Mouse (Mus musculus) heart, adult 2 months (tissue): ENCODE data around the gene Tmem94. TPM values are rescaled to one million over a fixed set of nuclear protein-coding genes. Genes with fewer than 3 reads are reported as not detected.

Experiments
- DNase-seq, 2 experiments: peaks; one replicate each; pipeline ENCODE4 v3.0.0; 2021
- H3K27ac ChIP-seq: fragments of 200-600 bp; 2 replicates; pipeline ENCODE4 v1.8.1; 2022
- H3K27me3 ChIP-seq: fragments of 200-500 bp; 2 replicates; pipeline ENCODE4 v1.6.1; 2012; ENCODE audit warnings: mild to moderate bottlenecking, low read length, inconsistent platforms, mixed read lengths; ENCODE audit not compliant: control insufficient read depth, insufficient read depth
- H3K36me3 ChIP-seq: fragments of 200-500 bp; 2 replicates; pipeline ENCODE4 v1.6.1; 2012; ENCODE audit warnings: low read length, inconsistent platforms; ENCODE audit not compliant: control insufficient read depth, insufficient read depth
- H3K4me1 ChIP-seq: fragments of 200-500 bp; 2 replicates; pipeline ENCODE4 v1.6.1; 2011; ENCODE audit warnings: low read length; ENCODE audit not compliant: control insufficient read depth, insufficient read depth
- H3K4me3 ChIP-seq: fragments of 200-600 bp; 2 replicates; pipeline ENCODE4 v1.8.1; 2022
- H3K79me2 ChIP-seq: fragments of 200-500 bp; replicated peaks from 2 replicates; pipeline ENCODE4 v1.6.1; 2012; ENCODE audit warnings: mild to moderate bottlenecking, inconsistent platforms, low read length, moderate library complexity, mixed read lengths; ENCODE audit not compliant: control insufficient read depth, insufficient read depth
- H3K9ac ChIP-seq: fragments of 200-500 bp; 2 replicates; pipeline ENCODE4 v1.6.1; 2012; ENCODE audit warnings: low read depth, mild to moderate bottlenecking, control low read depth, inconsistent platforms, low read length, mixed read lengths
- CTCF ChIP-seq: fragments of 200-600 bp; IDR thresholded peaks from 2 replicates; pipeline ENCODE4 v1.8.1; 2022; ENCODE audit warnings: antibody characterized with exemption, mild to moderate bottlenecking, moderate library complexity
- EP300 ChIP-seq: fragments of 200-500 bp; IDR thresholded peaks from 2 replicates; pipeline ENCODE4 v1.6.1; 2011; ENCODE audit warnings: low read depth, low read length, control low read depth; ENCODE audit not compliant: insufficient read depth
- POLR2A ChIP-seq: fragments of 200-500 bp; IDR thresholded peaks from 2 replicates; pipeline ENCODE4 v1.6.1; 2011; ENCODE audit warnings: mild to moderate bottlenecking, low read depth, low read length, control low read depth; ENCODE audit not compliant: insufficient read depth
- WGBS: fragments of 180-500 bp; shearing (Covaris S2); methylation state at CpG from one replicate; pipeline ENCODE4 v1.1.7; 2018; 5-methylcytosine and 5-hydroxymethylcytosine counted together
- intact Hi-C: fragments of 180-260 bp; cut with DNase I; formaldehyde crosslinking; loops from one replicate; pipeline ENCODE4 v1.15.1; 2025
- polyA plus RNA-seq: library from polyadenylated mRNA; depleted of rRNA; stranded (reverse); fragments of >200 nt; gene quantifications from 2 replicates; pipeline ENCODE4 v1.2.3, GENCODE M21; 2012
- total RNA-seq, 2 experiments: library from RNA; stranded (reverse); gene quantifications; 2 replicates each; pipeline ENCODE4 v1.2.3; 2021

The Tmem94 gene
- total and polyA plus RNA-seq, 3 experiments = 99.5 to 125 (median 103) TPM

DNA sequence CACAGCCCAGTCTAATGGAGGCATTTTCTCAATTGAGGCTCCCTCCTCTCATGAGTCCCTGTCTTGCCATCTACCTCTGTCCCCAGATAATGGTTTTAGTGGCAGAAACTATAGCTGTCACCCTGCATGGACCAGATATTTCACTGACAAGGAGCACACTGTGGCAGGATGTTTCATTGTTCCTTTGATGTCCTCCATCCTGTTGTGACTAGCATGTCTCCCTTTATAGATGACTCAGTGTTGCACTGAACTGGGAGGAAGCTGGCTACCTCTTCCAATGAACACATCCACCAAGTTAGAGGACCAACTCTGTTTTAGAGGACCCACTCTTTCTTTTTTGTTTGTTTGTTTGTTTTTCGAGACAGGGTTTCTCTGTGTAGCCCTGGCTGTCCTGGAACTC lies 19.1 kb upstream of the Tmem94 start:
- no peak overlapping the region for H3K4me3 ChIP-seq
- WGBS = 90% methylated on average over 1 of the region's 1 CpGs
- no peaks in the 10 kb centered on the region for H3K27me3 ChIP-seq

DNA sequence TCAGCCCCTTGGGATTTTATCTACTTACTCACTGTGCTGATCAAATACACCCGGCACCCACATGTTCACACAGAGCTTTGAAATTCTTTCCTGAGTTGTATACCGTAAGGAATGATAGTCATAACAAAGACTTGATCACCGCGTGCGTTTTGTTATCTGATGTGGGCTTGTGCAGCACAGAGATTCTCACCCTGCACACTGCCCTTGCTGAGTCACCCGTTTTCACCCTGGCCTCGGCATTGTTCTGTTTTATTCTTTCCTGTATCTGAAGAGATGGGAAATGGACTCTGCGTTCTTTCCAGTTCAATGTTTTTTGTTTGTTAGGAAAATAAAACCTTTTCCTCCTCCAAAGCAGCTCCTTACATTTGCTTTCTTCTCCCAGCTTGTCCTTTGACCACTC lies 18.5 kb upstream of the Tmem94 start:
- Histone ChIP-seq H3K79me2 (no peaks in the 10 kb centered on the region), H3K4me3 (no peak overlapping the region), H3K27ac (no peak overlapping the region), H3K27me3 (no peaks in the 10 kb centered on the region), H3K4me1 (no peaks in the 10 kb centered on the region; the same call in 1 of the 2 replicates), H3K9ac (no peak overlapping the region), H3K36me3 (no peaks in the 10 kb centered on the region)
- no peak for TF ChIP-seq CTCF
- no peak for TF ChIP-seq POLR2A
- TF ChIP-seq EP300 = no peak
- intact Hi-C loops = no loop called here
- DNase-seq = no peak
- WGBS = 27% methylated on average over 8 of the region's 8 CpGs

More for the DNA sequence above, 19.1 kb upstream of the Tmem94 start:
- no peak overlapping the region for H3K9ac ChIP-seq
- H3K36me3 ChIP-seq = no peaks in the 10 kb centered on the region
- intact Hi-C loops = no loop called here
- no peaks in the 10 kb centered on the region for H3K79me2 ChIP-seq
- no peak for DNase-seq
- TF ChIP-seq POLR2A (no peak), CTCF (no peak)
- H3K27ac ChIP-seq = no peak overlapping the region
- H3K4me1 ChIP-seq = no peaks in the 10 kb centered on the region; the same call in 1 of the 2 replicates

DNA sequence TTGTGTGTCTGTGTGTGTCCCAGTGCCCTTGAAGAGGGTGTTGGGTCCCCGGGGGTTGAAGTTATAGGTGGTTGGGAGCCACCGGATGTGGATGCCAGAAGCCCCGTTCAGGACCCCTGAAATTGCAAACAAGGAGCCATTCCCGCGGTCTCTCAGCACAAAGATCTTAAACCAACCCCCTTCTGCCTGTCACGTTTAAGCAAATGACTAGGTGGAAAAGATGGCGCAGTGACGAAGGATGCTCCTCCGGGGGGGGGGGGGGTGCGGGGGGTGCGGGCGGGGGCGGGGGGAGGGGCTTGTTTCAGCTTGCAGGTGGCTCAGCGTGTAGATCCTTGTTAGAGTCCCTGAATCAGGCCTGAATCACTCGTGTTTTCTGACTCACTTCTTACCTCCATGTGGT lies 17.9 kb upstream of the Tmem94 start:
- no peak overlapping the region for H3K27ac ChIP-seq
- no peak overlapping the region for H3K9ac ChIP-seq
- H3K4me1 ChIP-seq = no peaks in the 10 kb centered on the region; the same call in 1 of the 2 replicates
- H3K36me3 ChIP-seq = no peaks in the 10 kb centered on the region
- H3K4me3 ChIP-seq = no peak overlapping the region
- no peaks in the 10 kb centered on the region for H3K27me3 ChIP-seq
- H3K79me2 ChIP-seq = no peaks in the 10 kb centered on the region
- intact Hi-C loops = no loop called here
- no peak for DNase-seq
- TF ChIP-seq POLR2A = no peak
- no peak for TF ChIP-seq EP300
- TF ChIP-seq CTCF = no peak
- 15% methylated on average over 11 of the region's 15 CpGs for WGBS

DNA sequence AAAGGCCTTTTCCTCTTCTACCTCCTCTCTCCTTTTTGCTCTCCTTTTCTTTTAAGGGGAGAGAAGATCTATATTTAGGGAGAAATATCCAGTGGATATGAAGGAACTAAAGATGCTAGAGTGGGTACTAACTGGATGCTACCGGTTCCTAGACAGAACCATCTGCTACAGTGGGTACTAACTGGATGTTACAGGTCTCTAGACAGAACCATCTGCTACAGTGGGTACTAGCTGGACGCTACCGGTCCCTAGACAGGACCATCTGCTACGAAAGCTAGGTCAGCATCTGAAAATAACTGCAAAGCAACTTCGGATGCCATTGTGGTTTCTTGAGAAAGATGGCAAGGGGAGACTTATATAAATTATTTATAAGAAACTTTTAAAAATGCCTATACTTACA lies 15.4 kb upstream of the Tmem94 start:
- no peak overlapping the region for H3K9ac ChIP-seq
- intact Hi-C loops = no loop called here
- TF ChIP-seq EP300 (no peak), CTCF (no peak), POLR2A (no peak)
- H3K4me3 ChIP-seq = no peak overlapping the region
- DNase-seq = no peak
- no peaks in the 10 kb centered on the region for H3K36me3 ChIP-seq
- H3K27me3 ChIP-seq = no peaks in the 10 kb centered on the region
- no peak overlapping the region for H3K27ac ChIP-seq
- H3K4me1 ChIP-seq = no peaks in the 10 kb centered on the region; the same call in 1 of the 2 replicates
- 90% methylated on average over 5 of the region's 5 CpGs for WGBS
- no peaks in the 10 kb centered on the region for H3K79me2 ChIP-seq

DNA sequence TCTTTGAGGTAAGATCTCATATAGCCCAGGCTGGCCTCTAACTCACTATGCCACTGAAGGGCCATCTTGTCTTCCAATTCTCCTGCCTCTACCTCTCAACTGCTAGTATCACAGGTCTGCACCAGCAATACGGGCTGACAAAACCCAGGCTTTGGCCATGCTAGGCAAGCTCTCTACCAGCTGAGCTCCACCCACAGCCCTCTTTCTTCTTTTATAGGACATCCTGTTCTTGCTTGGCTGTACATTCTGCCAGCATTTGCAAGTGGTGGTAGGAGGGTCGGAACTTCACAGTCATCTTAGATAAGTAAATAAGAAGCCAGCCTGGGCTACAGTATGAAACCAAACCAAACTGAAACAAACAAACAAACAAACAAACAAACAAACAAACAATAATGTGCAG lies 13.5 kb upstream of the Tmem94 start:
- no peak for TF ChIP-seq CTCF
- TF ChIP-seq EP300 = no peak
- TF ChIP-seq POLR2A = no peak
- no peak overlapping the region for H3K27ac ChIP-seq
- H3K79me2 ChIP-seq = no peaks in the 10 kb centered on the region
- H3K9ac ChIP-seq = no peak overlapping the region
- H3K4me1 ChIP-seq = no peaks in the 10 kb centered on the region
- no peaks in the 10 kb centered on the region for H3K27me3 ChIP-seq
- 32% methylated on average over 2 of the region's 2 CpGs for WGBS
- intact Hi-C loops = no loop called here
- H3K4me3 ChIP-seq = no peak overlapping the region
- no peaks in the 10 kb centered on the region for H3K36me3 ChIP-seq
- no peak for DNase-seq

DNA sequence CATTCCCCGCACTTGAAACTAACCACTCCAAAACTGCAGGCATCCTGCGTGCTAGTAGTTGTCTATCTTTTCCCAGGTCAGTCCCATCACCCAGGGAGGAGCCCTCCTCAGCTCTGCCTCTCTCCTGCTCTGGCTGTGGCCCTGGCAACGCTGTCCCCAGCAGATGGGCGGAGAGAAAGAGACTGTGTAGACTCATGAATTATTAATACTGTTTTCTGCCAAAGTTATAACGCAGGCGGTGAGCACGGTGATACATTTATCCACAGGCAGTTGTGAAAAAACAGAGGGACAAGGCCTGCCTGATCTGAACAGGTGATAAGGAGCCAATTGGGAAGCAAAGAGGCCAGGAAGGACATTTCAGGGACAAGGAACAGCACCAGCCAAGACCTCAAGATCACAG lies 12.6 kb upstream of the Tmem94 start:
- Histone ChIP-seq H3K27ac (no peak overlapping the region), H3K27me3 (no peaks in the 10 kb centered on the region), H3K79me2 (no peaks in the 10 kb centered on the region), H3K9ac (no peak overlapping the region), H3K4me1 (no peaks in the 10 kb centered on the region), H3K4me3 (no peak overlapping the region), H3K36me3 (no peaks in the 10 kb centered on the region)
- no peak for DNase-seq
- 85% methylated on average over 7 of the region's 7 CpGs for WGBS
- TF ChIP-seq CTCF (no peak), POLR2A (no peak), EP300 (no peak)
- intact Hi-C loops = no loop called here
